Mouse (Mus musculus) midbrain, embryonic 13.5 days (tissue): Measurements from ENCODE around the gene Rtl1. TPM values are rescaled to one million over a fixed set of nuclear protein-coding genes. Genes with fewer than 3 reads are reported as not detected.

ENCODE experiments used
- ATAC-seq: fragments of 200-750 bp; cut with Nextera tagmentation; 2 replicates; pipeline ENCODE4 v1.8.0; 2017; ENCODE audit warnings: mild to moderate bottlenecking, moderate TSS enrichment, moderate library complexity
- H3K27ac ChIP-seq: fragments of 300-500 bp; sonication (generic); 2 replicates; pipeline ENCODE4 v1.5.1; 2015; ENCODE audit warnings: inconsistent platforms, mild to moderate bottlenecking, moderate library complexity
- H3K27me3 ChIP-seq: fragments of 300-500 bp; sonication (generic); 2 replicates; pipeline ENCODE4 v1.6.1; 2015; ENCODE audit warnings: mild to moderate bottlenecking, inconsistent platforms
- H3K36me3 ChIP-seq: fragments of 300-500 bp; sonication (generic); 2 replicates; pipeline ENCODE4 v1.6.1; 2015; ENCODE audit warnings: mild to moderate bottlenecking, inconsistent platforms
- H3K4me1 ChIP-seq: fragments of 300-500 bp; sonication (generic); replicated peaks from 2 replicates; pipeline ENCODE4 v1.6.1; 2015; ENCODE audit warnings: inconsistent platforms
- H3K4me2 ChIP-seq: fragments of 300-500 bp; sonication (generic); replicated peaks from 2 replicates; pipeline ENCODE4 v1.6.1; 2015; ENCODE audit warnings: moderate library complexity, mild to moderate bottlenecking, inconsistent platforms
- H3K4me3 ChIP-seq: fragments of 300-500 bp; sonication (generic); replicated peaks from 2 replicates; pipeline ENCODE4 v1.5.1; 2015; ENCODE audit warnings: mild to moderate bottlenecking, inconsistent platforms
- H3K9ac ChIP-seq: fragments of 300-500 bp; sonication (generic); replicated peaks from 2 replicates; pipeline ENCODE4 v1.6.1; 2015; ENCODE audit warnings: mild to moderate bottlenecking, inconsistent platforms
- H3K9me3 ChIP-seq: fragments of 300-500 bp; sonication (generic); 2 replicates; pipeline ENCODE4 v1.6.1; 2016; ENCODE audit warnings: mild to moderate bottlenecking, inconsistent platforms
- WGBS: fragments of 180-500 bp; shearing (Covaris S2); methylation state at CpG from one replicate; pipeline ENCODE4 v1.1.7; 2015; 5-methylcytosine and 5-hydroxymethylcytosine counted together
- microRNA counts: library from miRNA; unstranded; fragments of <30 nt; microRNA quantifications from one replicate; lab custom pipeline; 2016
- microRNA-seq: library from miRNA; unstranded; fragments of <30 nt; microRNA quantifications from one replicate; pipeline ENCODE4, GENCODE M21; 2016
- polyA plus RNA-seq: library from polyadenylated mRNA; unstranded; fragments of >200 nt; fragmentation: Nextera tagmentation; extraction: Ambion mirVana; gene quantifications from 2 replicates; pipeline ENCODE4 v1.2.1, GENCODE M21; 2015

The Rtl1 gene
- polyA plus RNA-seq, 1 experiment from 2014 or later: 1.5 TPM

DNA sequence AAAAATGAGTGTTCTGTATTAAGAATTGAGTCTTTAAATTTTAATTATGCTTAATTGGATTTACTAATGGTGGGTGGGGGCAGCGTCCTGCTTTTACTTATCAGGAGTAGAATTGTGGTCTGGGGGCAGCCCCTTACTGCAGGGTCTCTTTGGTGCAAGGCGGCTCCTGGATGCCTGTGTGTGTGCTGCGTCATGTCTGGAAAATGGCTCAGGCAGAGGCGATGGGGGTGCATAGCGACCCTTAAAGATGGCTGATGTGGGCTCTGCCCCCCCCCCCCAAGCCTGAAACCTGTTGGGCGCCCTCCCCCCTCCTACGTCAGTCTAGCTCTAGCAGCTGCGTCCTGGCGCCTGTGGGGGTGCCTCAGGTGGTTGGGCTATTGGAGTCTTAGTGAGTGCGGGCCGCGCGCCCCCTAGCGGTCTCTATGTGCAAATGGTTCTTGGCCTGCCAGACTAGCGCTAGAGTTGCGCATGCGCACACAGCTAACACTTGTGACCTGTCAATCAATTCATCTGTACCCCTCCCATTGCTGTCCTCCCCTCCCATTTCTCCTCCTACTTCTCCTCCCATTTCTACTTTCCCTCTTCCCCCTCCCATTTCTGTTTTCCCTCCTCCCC is 57.4 kb downstream of the Rtl1 start:
- H3K9ac ChIP-seq: peak overlapping the region; percentile 84; the same call in 1 of the 2 replicates
- peaks cover 30% of the 10 kb centered on the region for H3K36me3 ChIP-seq
- peak overlapping the region; percentile 54 for H3K4me2 ChIP-seq
- 45% methylated on average over 13 of the region's 17 CpGs for whole genome bisulfite sequencing
- peaks cover 24% of the 10 kb centered on the region for H3K4me1 ChIP-seq
- H3K9me3 ChIP-seq: peaks cover 33% of the 10 kb centered on the region
- 0 out of 2 replicates have a peak overlapping the region, but pooled peaks have one; percentile 47 for H3K27ac ChIP-seq
- ATAC-seq: peak; percentile 49; the same call in 1 of the 2 replicates
- 0 out of 2 replicates have a peak, but pooled peaks cover 7% of the 10 kb centered on the region for H3K27me3 ChIP-seq
- peak overlapping the region; percentile 58 for H3K4me3 ChIP-seq

- H3K4me3 ChIP-seq: peak overlapping the region; percentile 58
- peak overlapping the region; percentile 83 for H3K27ac ChIP-seq
- H3K9me3 ChIP-seq: peaks cover 38% of the 10 kb centered on the region
- peak overlapping the region; percentile 84 for H3K9ac ChIP-seq
- H3K27me3 ChIP-seq: 0 out of 2 replicates have a peak, but pooled peaks cover 7% of the 10 kb centered on the region
- H3K4me2 ChIP-seq: peak overlapping the region; percentile 54
- WGBS: 39% methylated on average over 14 of the region's 14 CpGs
- peaks cover 24% of the 10 kb centered on the region for H3K36me3 ChIP-seq
- H3K4me1 ChIP-seq: peaks cover 17% of the 10 kb centered on the region
- no peak for ATAC-seq
Measured at GRCm38 (mm10) chr12:109542011-109542410, 58.1 kb downstream of the Rtl1 start.

DNA sequence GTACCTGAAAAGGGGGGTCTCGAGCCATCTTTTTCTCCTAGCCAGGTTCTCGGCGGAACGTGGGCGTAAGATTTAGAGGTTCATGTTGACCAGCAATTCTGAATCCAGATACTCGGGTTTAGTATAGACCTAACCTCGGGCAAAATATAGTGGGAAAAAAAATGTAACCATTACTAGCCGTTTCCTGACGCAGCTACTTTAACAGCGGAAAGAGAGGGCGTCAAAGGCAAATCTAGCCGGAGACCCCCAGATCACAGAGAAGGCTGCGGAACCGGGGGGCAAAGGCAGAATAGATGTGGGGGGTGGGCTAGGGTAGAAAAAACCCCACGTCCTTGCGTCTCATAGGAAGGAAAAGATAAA is 58.6 kb downstream of the Rtl1 start:
- WGBS: 49% methylated on average over 16 of the region's 16 CpGs
- H3K9me3 ChIP-seq: peaks cover 38% of the 10 kb centered on the region
- H3K4me3 ChIP-seq: peak overlapping the region; percentile 58

DNA sequence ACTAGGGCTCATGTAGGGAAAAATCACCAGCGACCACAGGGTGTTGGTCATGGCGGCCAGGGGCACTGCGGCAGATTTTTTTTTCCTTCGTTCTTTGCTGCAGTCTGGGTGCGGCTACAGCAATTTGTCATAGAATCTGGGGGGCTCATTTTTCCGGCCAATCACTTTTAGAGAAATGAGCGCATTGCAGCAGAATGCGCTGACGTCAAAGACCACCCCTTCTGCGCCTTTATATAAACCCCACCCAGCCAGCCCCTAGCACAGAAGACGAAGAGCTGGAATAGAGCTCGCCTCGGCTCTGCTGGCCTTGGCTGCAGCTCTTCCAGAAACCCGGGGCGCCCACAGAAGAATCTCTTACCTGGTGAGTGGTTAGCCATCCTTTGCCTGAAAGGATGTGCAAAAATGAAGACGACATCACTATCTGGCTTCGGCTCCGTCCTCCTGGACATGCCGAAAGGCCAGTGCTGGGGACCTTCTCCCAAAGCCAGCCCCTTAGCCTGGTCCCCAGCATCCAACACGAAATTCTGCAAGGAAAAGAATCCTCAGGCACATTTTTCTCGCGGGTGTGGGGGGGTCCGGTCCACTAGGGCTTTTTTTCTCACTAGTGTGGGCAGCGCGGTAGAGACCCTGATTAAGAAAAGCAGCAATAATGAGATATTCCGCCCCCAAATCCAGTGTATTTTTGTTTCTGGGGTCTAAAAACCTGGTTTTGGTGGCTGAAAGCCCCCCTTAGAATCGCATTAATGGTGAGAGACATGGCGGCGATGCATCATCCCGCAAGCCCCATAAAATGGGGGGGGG is 59.2 kb downstream of the Rtl1 start:
- Histone ChIP-seq H3K27me3 (no peaks in the 10 kb centered on the region), H3K4me3 (peak overlapping the region; percentile 58), H3K4me2 (peak overlapping the region; percentile 54), H3K9ac (peak overlapping the region; percentile 84), H3K36me3 (peaks cover 14% of the 10 kb centered on the region; the same call in 1 of the 2 replicates), H3K4me1 (peaks cover 6% of the 10 kb centered on the region), H3K27ac (peak overlapping the region; percentile 83), H3K9me3 (peaks cover 38% of the 10 kb centered on the region)
- ATAC-seq: peak; percentile 69
- WGBS: 44% methylated on average over 30 of the region's 30 CpGs

More for the DNA sequence above, 58.6 kb downstream of the Rtl1 start:
- peaks cover 20% of the 10 kb centered on the region; the same call in 1 of the 2 replicates for H3K36me3 ChIP-seq
- 0 out of 2 replicates have a peak, but pooled peaks cover 4% of the 10 kb centered on the region for H3K27me3 ChIP-seq
- H3K27ac ChIP-seq: peak overlapping the region; percentile 83
- no peak for ATAC-seq
- H3K4me2 ChIP-seq: peak overlapping the region; percentile 54
- H3K4me1 ChIP-seq: peaks cover 12% of the 10 kb centered on the region
- peak overlapping the region; percentile 84 for H3K9ac ChIP-seq

GRCm38 (mm10) chr12:109539950-109540349 is 60.2 kb downstream of the Rtl1 start:
- no peak for ATAC-seq
- H3K9ac ChIP-seq: peak overlapping the region; percentile 50; the same call in 1 of the 2 replicates
- H3K4me1 ChIP-seq: no peaks in the 10 kb centered on the region; the same call in 1 of the 2 replicates
- WGBS: 50% methylated on average over 13 of the region's 13 CpGs
- no peaks in the 10 kb centered on the region for H3K27me3 ChIP-seq
- peak overlapping the region; percentile 81; the same call in 1 of the 2 replicates for H3K27ac ChIP-seq
- H3K4me2 ChIP-seq: peak overlapping the region; percentile 54
- peaks cover 38% of the 10 kb centered on the region for H3K9me3 ChIP-seq
- peaks cover 11% of the 10 kb centered on the region; the same call in 1 of the 2 replicates for H3K36me3 ChIP-seq
- peak overlapping the region; percentile 58 for H3K4me3 ChIP-seq

MicroRNAs encoded within 50 kb of the gene (microRNA counts, 519-probe panel; counts per million panel counts)
- microRNA mmu-miR-1188 (lab: Ali Mortazavi, UCI) (110 counts per million, percentile 56 among the panel's probes with 10 or more counts), microRNA mmu-miR-127 (lab: Ali Mortazavi, UCI) (4,651 counts per million, percentile 83 among the panel's probes with 10 or more counts), microRNA mmu-miR-136 (lab: Ali Mortazavi, UCI) (5,717 counts per million, percentile 93 among the panel's probes with 10 or more counts), microRNA mmu-miR-1906 (lab: Ali Mortazavi, UCI) (110 counts per million, percentile 56 among the panel's probes with 10 or more counts), microRNA mmu-miR-337-3p (lab: Ali Mortazavi, UCI) (110 counts per million, percentile 56 among the panel's probes with 10 or more counts), microRNA mmu-miR-337-5p (lab: Ali Mortazavi, UCI) (110 counts per million, percentile 56 among the panel's probes with 10 or more counts), microRNA mmu-miR-341 (lab: Ali Mortazavi, UCI) (110 counts per million, percentile 56 among the panel's probes with 10 or more counts), microRNA mmu-miR-370 (lab: Ali Mortazavi, UCI) (2,859 counts per million, percentile 64 among the panel's probes with 10 or more counts), microRNA mmu-miR-431 (lab: Ali Mortazavi, UCI) (4,950 counts per million, percentile 86 among the panel's probes with 10 or more counts), microRNA mmu-miR-432 (lab: Ali Mortazavi, UCI) (110 counts per million, percentile 56 among the panel's probes with 10 or more counts), microRNA mmu-miR-433 (lab: Ali Mortazavi, UCI) (5,339 counts per million, percentile 89 among the panel's probes with 10 or more counts), microRNA mmu-miR-434-3p (lab: Ali Mortazavi, UCI) (5,428 counts per million, percentile 91 among the panel's probes with 10 or more counts), microRNA mmu-miR-434-5p (lab: Ali Mortazavi, UCI) (4,213 counts per million, percentile 79 among the panel's probes with 10 or more counts), microRNA mmu-miR-493 (lab: Ali Mortazavi, UCI) (110 counts per million, percentile 56 among the panel's probes with 10 or more counts), microRNA mmu-miR-540-3p (lab: Ali Mortazavi, UCI) (110 counts per million, percentile 56 among the panel's probes with 10 or more counts), microRNA mmu-miR-540-5p (lab: Ali Mortazavi, UCI) (110 counts per million, percentile 56 among the panel's probes with 10 or more counts), microRNA mmu-miR-665 (lab: Ali Mortazavi, UCI) (110 counts per million, percentile 56 among the panel's probes with 10 or more counts), microRNA mmu-miR-673-3p (lab: Ali Mortazavi, UCI) (110 counts per million, percentile 56 among the panel's probes with 10 or more counts), microRNA mmu-miR-673-5p (lab: Ali Mortazavi, UCI) (110 counts per million, percentile 56 among the panel's probes with 10 or more counts), microRNA mmu-miR-770-3p (lab: Ali Mortazavi, UCI) (3,367 counts per million, percentile 68 among the panel's probes with 10 or more counts), microRNA mmu-miR-770-5p (lab: Ali Mortazavi, UCI) (110 counts per million, percentile 56 among the panel's probes with 10 or more counts)

Small RNA genes lying within 50 kb of the gene (microRNA-seq; reads per million reads assigned to microRNA genes)
- gene Gm23912 (not detected), gene Mir1188 (7.8 reads per million, percentile 25 among the genes with 10 or more reads in this experiment), gene Mir127 (7,414 reads per million, percentile 94 among the genes with 10 or more reads in this experiment), gene Mir136 (not detected), gene Mir1906-1 (not detected), gene Mir3070a (5.8 reads per million, percentile 21 among the genes with 10 or more reads in this experiment), gene Mir3070b (not detected), gene Mir3071 (not detected), gene Mir337 (not detected), gene Mir341 (825 reads per million, percentile 77 among the genes with 10 or more reads in this experiment), gene Mir3544 (not detected), gene Mir370 (948 reads per million, percentile 79 among the genes with 10 or more reads in this experiment), gene Mir431 (4,288 reads per million, percentile 90 among the genes with 10 or more reads in this experiment), gene Mir432 (not detected), gene Mir433 (1,586 reads per million, percentile 83 among the genes with 10 or more reads in this experiment), gene Mir434 (1,996 reads per million, percentile 84 among the genes with 10 or more reads in this experiment), gene Mir493 (58.4 reads per million, percentile 48 among the genes with 10 or more reads in this experiment), gene Mir540 (567 reads per million, percentile 74 among the genes with 10 or more reads in this experiment), gene Mir665 (417 reads per million, percentile 68 among the genes with 10 or more reads in this experiment), gene Mir673 (113 reads per million, percentile 54 among the genes with 10 or more reads in this experiment), gene Mir770 (567 reads per million, percentile 73 among the genes with 10 or more reads in this experiment)

Other genes with a start within 250 kb of the Rtl1 start
- gene Dlk1, start 147.5 kb downstream of the Rtl1 start, polyA plus RNA-seq: 117 and 118 TPM in 2 replicates